Mouse (Mus musculus) midbrain, embryonic 11.5 days (tissue): ENCODE measurements around the gene Eps8l3. TPM values are rescaled to one million over a fixed set of nuclear protein-coding genes. Genes with fewer than 3 reads are reported as not detected.

Experiments
- ATAC-seq: fragments of 200-750 bp; cut with Nextera tagmentation; 2 replicates; pipeline ENCODE4 v1.8.0; 2017; ENCODE audit warnings: moderate TSS enrichment, moderate library complexity; ENCODE audit not compliant: low FRiP score
- DNase-seq: peaks from one replicate; pipeline ENCODE4 v3.0.0; 2015; ENCODE audit warnings: low spot score; ENCODE audit errors: missing footprints
- H3K27ac ChIP-seq: fragments of 300-500 bp; sonication (generic); 2 replicates; pipeline ENCODE4 v1.5.1; 2014; ENCODE audit warnings: low read depth, low read length
- H3K27me3 ChIP-seq: fragments of 300-500 bp; sonication (generic); 2 replicates; pipeline ENCODE4 v1.6.1; 2014; ENCODE audit warnings: mild to moderate bottlenecking, low read length, moderate library complexity, mixed read lengths; ENCODE audit not compliant: control insufficient read depth, insufficient read depth
- H3K36me3 ChIP-seq: fragments of 300-500 bp; sonication (generic); 2 replicates; pipeline ENCODE4 v1.6.1; 2014; ENCODE audit warnings: mild to moderate bottlenecking, low read length, moderate library complexity, mixed read lengths; ENCODE audit not compliant: control insufficient read depth, insufficient read depth
- H3K4me1 ChIP-seq: fragments of 300-500 bp; sonication (generic); 2 replicates; pipeline ENCODE4 v1.6.1; 2014; ENCODE audit warnings: low read length; ENCODE audit not compliant: control insufficient read depth, insufficient read depth
- H3K4me2 ChIP-seq: fragments of 300-500 bp; sonication (generic); 2 replicates; pipeline ENCODE4 v1.6.1; 2014; ENCODE audit warnings: mild to moderate bottlenecking, moderate library complexity
- H3K4me3 ChIP-seq: fragments of 300-500 bp; sonication (generic); 2 replicates; pipeline ENCODE4 v1.5.1; 2014; ENCODE audit warnings: low read depth, low read length
- H3K9ac ChIP-seq: fragments of 300-500 bp; sonication (generic); 2 replicates; pipeline ENCODE4 v1.6.1; 2014; ENCODE audit warnings: low read length
- H3K9me3 ChIP-seq: fragments of 300-500 bp; sonication (generic); 2 replicates; pipeline ENCODE4 v1.6.1; 2016; ENCODE audit warnings: low read length; ENCODE audit not compliant: control insufficient read depth
- WGBS: fragments of 180-500 bp; shearing (Covaris S2); extraction: QIAGEN DNeasy Blood & Tissue Kit; methylation state at CpG from one replicate; pipeline ENCODE4 v1.1.7; 2014; 5-methylcytosine and 5-hydroxymethylcytosine counted together
- polyA plus RNA-seq: library from polyadenylated mRNA; unstranded; fragments of >200 nt; fragmentation: Nextera tagmentation; extraction: Ambion mirVana; gene quantifications from 2 replicates; pipeline ENCODE4 v1.2.1, GENCODE M21; 2014

The Eps8l3 gene
- polyA plus RNA-seq, 1 experiment from 2014 or later, result not detected

DNA sequence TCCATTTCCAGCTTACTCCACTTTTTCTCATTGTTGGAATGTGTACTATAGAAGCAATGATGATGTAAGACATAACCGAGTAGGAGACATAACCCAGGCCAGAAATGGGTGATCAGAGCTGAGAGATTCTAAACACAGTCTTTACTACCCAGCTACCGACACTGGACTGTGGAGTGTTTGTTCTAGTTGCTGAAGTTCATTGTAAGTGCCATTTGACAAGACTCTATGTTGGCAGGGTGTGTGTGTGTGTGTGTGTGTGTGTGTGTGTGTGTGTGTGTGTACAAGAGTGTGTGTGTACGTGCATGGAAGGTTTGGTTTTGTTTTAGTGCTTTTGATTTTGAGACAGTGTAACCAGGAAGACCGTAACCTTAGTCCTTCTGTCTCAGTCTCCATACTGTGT is 52.7 kb downstream of the Eps8l3 start:
- H3K27me3 ChIP-seq, result no peaks in the 10 kb centered on the region
- peaks cover 5% of the 10 kb centered on the region for H3K4me1 ChIP-seq
- WGBS, result 90% methylated on average over 4 of the region's 4 CpGs
- H3K9ac ChIP-seq, result no peak overlapping the region
- ATAC-seq, result no peak
- H3K36me3 ChIP-seq, result no peaks in the 10 kb centered on the region
- no peak for DNase-seq
- no peak overlapping the region for H3K4me2 ChIP-seq
- H3K4me3 ChIP-seq, result no peak overlapping the region
- no peak overlapping the region for H3K27ac ChIP-seq
- H3K9me3 ChIP-seq, result no peaks in the 10 kb centered on the region

DNA sequence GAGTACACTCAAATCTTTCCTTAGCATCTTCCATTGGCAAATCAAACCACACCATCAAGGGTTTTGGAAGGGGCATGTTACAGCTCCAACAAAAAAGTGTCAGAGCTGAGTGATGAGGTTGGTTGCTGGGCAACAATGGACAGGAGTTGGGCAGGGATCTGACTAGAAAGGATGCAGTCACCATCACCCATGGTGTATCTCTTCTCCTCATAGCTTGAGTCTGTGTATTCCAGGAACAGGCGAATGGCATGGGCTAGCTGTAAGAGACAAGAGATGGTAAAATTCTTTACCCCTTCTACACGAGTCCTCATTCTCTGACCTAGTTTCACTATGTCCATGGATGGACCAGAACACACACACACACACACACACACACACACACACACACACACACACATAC is 54.1 kb downstream of the Eps8l3 start:
- 69% methylated on average over 2 of the region's 2 CpGs for WGBS

DNA sequence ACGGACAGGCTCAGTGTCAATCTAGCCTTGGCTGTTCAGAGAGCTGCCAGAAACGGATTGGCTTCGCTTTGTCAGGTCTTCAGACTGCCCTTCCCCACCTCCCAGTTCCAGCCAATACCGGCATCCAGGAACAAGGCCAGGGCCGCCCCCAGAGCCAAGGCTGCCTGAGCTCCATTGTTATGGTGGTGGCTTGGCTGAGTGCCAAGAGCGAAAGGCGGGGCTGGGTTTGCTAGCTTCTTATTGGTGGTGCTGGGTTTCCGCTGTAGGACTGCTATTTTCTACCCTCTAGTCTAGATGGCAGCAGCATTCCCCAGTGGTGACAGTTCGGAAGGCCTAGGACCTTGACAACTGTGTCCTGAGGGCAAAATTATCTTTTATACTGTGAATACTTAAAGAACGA is 54.6 kb downstream of the Eps8l3 start, which contains the start of gene Gstm7:
TSS of gene Gstm7 (minus strand) at position 148 of the 400 bp plus-strand sequence.
- Histone ChIP-seq H3K4me2 (peak within 1 kb of the TSS; percentile 40), H3K27me3 (no peaks in the 10 kb centered on the region), H3K36me3 (no peaks in the 10 kb centered on the region), H3K27ac (peak within 1 kb of the TSS; percentile 45), H3K4me3 (peak within 1 kb of the TSS; percentile 2; the same call in 1 of the 2 replicates), H3K9ac (peak within 1 kb of the TSS; percentile 34), H3K4me1 (peaks cover 5% of the 10 kb centered on the region), H3K9me3 (no peaks in the 10 kb centered on the region)
- ATAC-seq (peak; percentile 99), DNase-seq (peak; percentile 100)
- WGBS, result 4% methylated on average over 10 of the region's 10 CpGs

More for the DNA sequence above, 54.1 kb downstream of the Eps8l3 start:
- H3K27ac ChIP-seq, result peak overlapping the region; percentile 45
- H3K4me3 ChIP-seq, result peak overlapping the region; percentile 2; the same call in 1 of the 2 replicates
- H3K9me3 ChIP-seq, result no peaks in the 10 kb centered on the region
- ATAC-seq, result no peak
- DNase-seq, result no peak
- H3K9ac ChIP-seq, result peak overlapping the region; percentile 34
- peaks cover 5% of the 10 kb centered on the region for H3K4me1 ChIP-seq
- H3K27me3 ChIP-seq, result no peaks in the 10 kb centered on the region
- peak overlapping the region; percentile 40 for H3K4me2 ChIP-seq
- no peaks in the 10 kb centered on the region for H3K36me3 ChIP-seq

DNA sequence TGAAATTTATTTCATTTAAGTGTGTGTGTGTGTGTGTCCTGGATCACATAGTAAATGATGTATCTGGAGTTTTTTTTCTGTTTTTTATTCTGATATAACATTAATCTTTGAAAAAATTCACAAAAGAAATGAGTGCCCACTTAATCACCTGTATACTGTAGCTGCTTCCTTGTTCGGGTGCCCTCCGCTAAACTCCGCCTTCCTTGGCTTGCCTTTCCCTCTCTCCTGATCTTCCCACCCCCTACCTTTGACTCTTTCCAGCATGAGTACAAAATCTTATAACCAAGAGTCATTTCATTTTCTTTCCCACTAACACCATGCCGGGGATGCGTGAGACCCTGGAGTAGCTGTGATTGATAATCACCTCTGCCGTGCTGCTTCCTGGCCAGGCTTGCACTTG is 55.1 kb downstream of the Eps8l3 start:
- H3K27me3 ChIP-seq, result no peaks in the 10 kb centered on the region
- no peaks in the 10 kb centered on the region for H3K36me3 ChIP-seq
- WGBS, result 88% methylated on average over 6 of the region's 6 CpGs
- DNase-seq, result no peak
- peaks cover 5% of the 10 kb centered on the region for H3K4me1 ChIP-seq
- H3K4me3 ChIP-seq, result no peak overlapping the region
- ATAC-seq, result 0 out of 2 replicates have a peak, but pooled peaks have one; percentile 31
- H3K9ac ChIP-seq, result no peak overlapping the region
- no peak overlapping the region for H3K27ac ChIP-seq
- H3K9me3 ChIP-seq, result no peaks in the 10 kb centered on the region
- no peak overlapping the region for H3K4me2 ChIP-seq

DNA sequence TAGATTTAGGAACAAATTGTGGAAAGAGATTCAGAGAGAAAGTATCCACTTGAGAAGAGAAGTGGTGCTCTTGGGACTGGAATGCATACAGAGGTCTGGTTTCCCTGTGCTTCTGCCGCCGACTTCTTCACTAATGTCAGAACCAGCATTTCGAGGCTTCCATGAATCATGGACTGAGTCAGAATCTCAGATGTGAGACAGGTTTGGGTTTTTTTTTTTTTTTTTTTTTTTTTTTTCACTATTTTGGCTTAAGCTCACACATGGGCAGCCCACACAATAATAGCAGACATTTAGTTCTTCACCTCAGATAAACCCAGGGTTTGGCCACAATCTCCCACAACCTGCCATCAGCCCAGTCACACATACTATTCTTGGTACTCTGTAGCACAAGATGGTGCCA is 58.2 kb downstream of the Eps8l3 start:
- ATAC-seq, result no peak
- H3K27me3 ChIP-seq, result no peaks in the 10 kb centered on the region
- WGBS, result 89% methylated on average over 3 of the region's 3 CpGs
- peaks cover 5% of the 10 kb centered on the region for H3K4me1 ChIP-seq
- no peaks in the 10 kb centered on the region for H3K9me3 ChIP-seq
- no peak overlapping the region for H3K4me3 ChIP-seq
- DNase-seq, result no peak
- H3K27ac ChIP-seq, result no peak overlapping the region
- no peak overlapping the region for H3K9ac ChIP-seq
- no peak overlapping the region for H3K4me2 ChIP-seq
- no peaks in the 10 kb centered on the region for H3K36me3 ChIP-seq

DNA sequence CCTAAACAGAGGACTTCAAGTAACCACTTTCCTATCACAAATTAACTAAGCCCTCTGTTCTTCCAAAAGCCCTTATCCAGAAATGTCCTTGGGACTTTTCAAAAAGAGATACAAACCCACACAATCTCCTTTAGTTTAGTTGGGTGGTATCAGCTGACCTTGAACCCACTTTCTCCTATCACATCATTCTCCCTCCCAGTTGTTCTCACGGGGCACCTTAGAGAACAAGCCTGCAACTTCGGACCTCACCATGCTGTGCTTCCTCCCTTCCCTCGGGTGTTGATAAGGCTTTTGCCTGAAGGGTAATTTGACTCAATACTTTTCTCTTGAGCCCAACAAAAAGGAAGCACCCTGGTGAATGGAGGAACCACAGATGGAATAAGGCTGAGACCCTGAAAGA is 58.9 kb downstream of the Eps8l3 start:
- no peak overlapping the region for H3K9ac ChIP-seq
- DNase-seq (no peak), ATAC-seq (no peak)
- H3K4me1 ChIP-seq, result peaks cover 3% of the 10 kb centered on the region
- no peaks in the 10 kb centered on the region for H3K27me3 ChIP-seq
- WGBS, result 63% methylated on average over 3 of the region's 3 CpGs
- no peaks in the 10 kb centered on the region for H3K36me3 ChIP-seq
- H3K4me3 ChIP-seq, result no peak overlapping the region
- H3K27ac ChIP-seq, result no peak overlapping the region
- no peaks in the 10 kb centered on the region for H3K9me3 ChIP-seq
- no peak overlapping the region for H3K4me2 ChIP-seq

DNA sequence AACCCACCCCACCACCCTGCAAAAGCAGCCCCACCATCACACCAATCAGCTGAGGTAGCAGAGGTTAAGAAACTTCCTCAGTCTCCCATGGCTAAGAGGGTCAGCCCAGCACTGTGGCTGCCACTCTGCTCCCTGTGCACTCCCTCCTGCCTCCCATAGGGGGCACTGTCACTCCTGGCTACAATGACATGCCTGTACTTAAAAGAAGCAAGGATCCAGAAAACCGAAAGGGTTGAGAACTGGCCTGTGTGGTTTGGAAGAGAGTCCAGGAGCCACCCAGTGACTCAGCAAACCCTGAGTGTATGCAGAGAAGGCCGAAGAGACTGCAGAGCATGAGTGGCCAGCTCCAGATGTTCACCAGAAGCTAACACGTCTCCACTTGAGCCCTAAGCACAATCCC is 62.4 kb downstream of the Eps8l3 start:
- Histone ChIP-seq H3K4me3 (no peak overlapping the region), H3K4me1 (no peaks in the 10 kb centered on the region; the same call in 1 of the 2 replicates), H3K9me3 (no peaks in the 10 kb centered on the region), H3K27ac (no peak overlapping the region), H3K27me3 (no peaks in the 10 kb centered on the region), H3K4me2 (no peak overlapping the region), H3K36me3 (no peaks in the 10 kb centered on the region), H3K9ac (no peak overlapping the region)
- 41% methylated on average over 3 of the region's 3 CpGs for WGBS
- 0 out of 2 replicates have a peak, but pooled peaks have one; percentile 6 for ATAC-seq
- peak; percentile 94 for DNase-seq

DNA sequence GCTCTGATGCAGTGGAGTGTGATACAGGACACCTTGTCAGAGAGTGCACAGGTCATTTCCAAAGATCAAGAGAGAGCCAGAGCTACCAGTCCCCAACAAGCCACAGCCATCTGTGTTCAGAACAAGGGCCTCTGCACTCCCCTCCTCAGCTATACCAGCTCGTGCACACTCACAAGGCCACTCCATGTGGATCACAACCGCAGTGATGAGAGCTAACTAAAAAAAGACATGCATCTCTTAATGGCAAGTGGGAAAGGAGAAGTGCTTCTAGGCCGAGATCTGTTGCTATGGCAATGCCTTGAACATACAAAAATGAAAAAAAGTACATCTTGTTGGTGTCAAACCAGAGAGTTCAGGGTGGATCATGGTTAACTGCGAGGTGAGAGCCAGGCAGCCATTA is 62.8 kb downstream of the Eps8l3 start:
- no peak overlapping the region for H3K4me2 ChIP-seq
- H3K4me1 ChIP-seq, result no peaks in the 10 kb centered on the region; the same call in 1 of the 2 replicates
- no peak overlapping the region for H3K9ac ChIP-seq
- H3K27ac ChIP-seq, result no peak overlapping the region
- WGBS, result 70% methylated on average over 4 of the region's 4 CpGs
- no peaks in the 10 kb centered on the region for H3K9me3 ChIP-seq
- H3K4me3 ChIP-seq, result no peak overlapping the region
- no peaks in the 10 kb centered on the region for H3K27me3 ChIP-seq
- ATAC-seq (no peak), DNase-seq (no peak)
- H3K36me3 ChIP-seq, result no peaks in the 10 kb centered on the region

DNA sequence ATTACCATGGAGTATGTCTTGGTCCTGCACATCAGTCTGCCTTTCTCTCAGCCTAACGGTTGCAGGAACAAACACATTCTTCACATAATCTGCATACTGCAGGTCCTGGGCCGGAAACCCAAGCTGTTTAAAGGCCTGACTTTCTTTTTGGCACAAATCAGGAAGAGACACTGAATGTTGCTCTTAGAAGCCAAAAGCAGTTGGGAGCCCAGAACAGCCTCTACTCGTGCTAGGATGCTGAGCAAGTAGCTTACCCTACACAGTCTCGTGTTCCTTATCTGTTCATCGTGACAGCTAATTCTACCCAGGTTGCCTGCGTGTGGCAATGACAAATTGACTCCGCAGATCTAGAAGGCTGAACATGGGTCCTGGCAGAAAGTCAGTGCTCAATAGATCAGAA is 63.5 kb downstream of the Eps8l3 start:
- no peaks in the 10 kb centered on the region for H3K36me3 ChIP-seq
- WGBS, result 88% methylated on average over 7 of the region's 7 CpGs
- no peak overlapping the region for H3K4me3 ChIP-seq
- H3K9me3 ChIP-seq, result no peaks in the 10 kb centered on the region
- no peak overlapping the region for H3K27ac ChIP-seq
- no peaks in the 10 kb centered on the region for H3K27me3 ChIP-seq
- DNase-seq (no peak), ATAC-seq (no peak)
- no peaks in the 10 kb centered on the region; the same call in 1 of the 2 replicates for H3K4me1 ChIP-seq
- H3K9ac ChIP-seq, result no peak overlapping the region
- no peak overlapping the region for H3K4me2 ChIP-seq
